Mouse (Mus musculus) v-Abl transformed pro-B cells (cell line): ENCODE measurements around the gene Nae1.

ENCODE experiments used
- in situ Hi-C, 2 experiments: fragments of 400-800 bp; cut with MboI; formaldehyde crosslinking; loops; one replicate each; pipeline ENCODE4 v1.15.1; 2025; ENCODE audit not compliant: unreplicated experiment in 2 of 2

Gene Nae1

GRCm38 (mm10) chr8:104535378-104535777 is 941 bp upstream of the Nae1 start:
- in situ Hi-C loops = loop anchor here in 1 of 2 experiments (10.0 kb wide), 1 partner anchor 91 kb away; the partner anchor contains the start of gene Dync1li2

GRCm38 (mm10) chr8:104534779-104535141 is 323 bp upstream of the Nae1 start:
- in situ Hi-C loops = loop anchor here in 1 of 2 experiments (10.0 kb wide), 1 partner anchor 90 kb away; the partner anchor contains the start of gene Dync1li2

- in situ Hi-C loops = loop anchor here in 1 of 2 experiments (10.0 kb wide), 1 partner anchor 89 kb away; the partner anchor contains the start of gene Dync1li2
Observed at GRCm38 (mm10) chr8:104533551-104533950, 886 bp downstream of the Nae1 start.

GRCm38 (mm10) chr8:104529671-104530070 is 4.8 kb downstream of the Nae1 start:
- in situ Hi-C loops = loop anchor here in 1 of 2 experiments (10.0 kb wide), 1 partner anchor 85 kb away; the partner anchor contains the start of gene Dync1li2

GRCm38 (mm10) chr8:104517872-104518271 is 16.6 kb downstream of the Nae1 start:
- in situ Hi-C loops = no loop called here

- in situ Hi-C loops = no loop called here
Observed at GRCm38 (mm10) chr8:104510134-104510533, 24.3 kb downstream of the Nae1 start.

GRCm38 (mm10) chr8:104509061-104510006 is 25.1 kb downstream of the Nae1 start, which contains the start of gene Terb1:
TSS of gene Terb1 (minus strand) at chr8:104509910.
- in situ Hi-C loops = no loop called here

GRCm38 (mm10) chr8:104479091-104479490 is 55.3 kb downstream of the Nae1 start:
- in situ Hi-C loops = no loop called here

GRCm38 (mm10) chr8:104472465-104472864 is 62.0 kb downstream of the Nae1 start:
- in situ Hi-C loops = no loop called here

GRCm38 (mm10) chr8:104467463-104467862 is 67.0 kb downstream of the Nae1 start:
- in situ Hi-C loops = no loop called here
